Mouse (Mus musculus) sigmoid colon, adult 10 weeks (tissue): ENCODE results near the gene Tespa1. TPM values are rescaled to one million over a fixed set of nuclear protein-coding genes. Genes with fewer than 3 reads are reported as not detected.

Source experiments
- polyA plus RNA-seq: library from polyadenylated mRNA; stranded (reverse); fragments of 350-450 nt; fragmentation: Illumina TruSeq; extraction: RNeasy Lipid Tissue Mini Kit (QIAGEN cat#74804); gene quantifications from one replicate; pipeline ENCODE4 v1.2.3, GENCODE M21; 2014; ENCODE audit warnings: low read depth, low replicate concordance

Tespa1 gene
- polyA plus RNA-seq, result 3.0 TPM

DNA sequence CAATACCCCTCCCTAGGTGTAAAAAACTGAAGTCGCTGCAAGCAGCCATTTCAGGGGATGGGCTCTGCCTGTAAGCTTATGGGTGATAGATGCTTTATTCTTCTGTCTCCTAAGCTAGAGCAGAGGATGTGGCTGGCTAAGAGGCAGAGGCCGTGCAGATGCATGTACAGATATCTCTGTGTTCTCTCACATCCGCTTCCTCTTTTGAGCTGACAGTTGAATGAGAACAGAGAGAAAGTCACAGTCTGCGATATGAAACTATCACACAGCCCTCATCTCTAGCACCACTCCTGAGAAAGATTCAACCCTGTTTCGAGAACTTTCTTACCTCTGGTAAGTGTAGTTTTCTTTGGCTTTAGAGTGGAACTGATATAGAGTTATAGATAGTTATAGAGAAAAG lies at the start of gene Tespa1:
Tespa1 (plus strand) TSS at position 234 of the 400 bp plus-strand sequence.

DNA sequence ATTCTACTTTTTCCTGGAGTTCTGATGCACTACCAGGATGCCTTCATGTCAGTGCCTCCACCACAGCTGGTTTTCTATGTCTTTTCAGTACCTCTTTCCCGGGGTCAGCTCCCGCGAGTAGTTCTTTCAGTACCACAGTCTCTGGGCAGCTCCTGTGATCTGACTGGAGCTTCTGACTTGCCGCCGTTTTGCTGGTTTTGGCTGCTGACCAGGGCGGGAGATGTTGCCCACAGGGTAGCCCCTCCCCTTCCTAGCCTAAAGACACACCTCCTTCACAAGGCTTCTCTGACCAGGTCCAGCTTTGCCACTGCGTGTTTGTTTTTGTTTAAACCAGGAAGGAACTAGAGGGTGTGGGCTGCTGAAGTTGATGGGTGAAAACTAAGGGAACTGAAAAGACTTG lies 42.6 kb upstream of the Tespa1 start, which contains the start of gene Neurod4:
Neurod4 (minus strand) TSS at position 175 of the 400 bp plus-strand sequence.

DNA sequence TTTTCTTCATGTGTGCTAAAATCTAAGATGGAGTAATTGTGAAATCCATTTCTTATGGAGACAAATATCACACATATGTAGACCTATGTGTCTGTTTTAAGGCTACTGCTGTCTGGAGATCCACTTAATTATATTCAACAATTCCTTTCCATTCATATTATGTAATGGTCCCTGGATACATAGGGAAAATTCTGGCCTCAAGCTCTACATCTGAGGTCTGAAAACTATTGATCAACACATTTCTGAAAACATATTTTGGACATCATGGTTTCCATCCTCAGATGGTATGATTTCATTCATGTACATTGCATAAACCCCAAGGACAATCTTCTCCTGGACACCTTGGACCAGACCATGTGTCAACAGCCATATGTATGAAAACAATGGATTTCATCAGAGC lies 71.6 kb downstream of the Tespa1 start, which contains the start of gene Vmn2r84:
Vmn2r84 (minus strand) TSS at position 101 of the 400 bp plus-strand sequence.

Other genes with a start within 250 kb of the Tespa1 start
- gene Olfr823, start 207.5 kb upstream of the Tespa1 start, polyA plus RNA-seq, result not detected
- gene Olfr824, start 192.9 kb upstream of the Tespa1 start, polyA plus RNA-seq, result not detected
- gene Olfr825, start 156.1 kb upstream of the Tespa1 start, polyA plus RNA-seq, result not detected
- gene Olfr826, start 138.7 kb upstream of the Tespa1 start, polyA plus RNA-seq, result not detected
- not detected for gene Olfr827, start 108.5 kb upstream of the Tespa1 start, polyA plus RNA-seq
- gene Neurod4, start 42.6 kb upstream of the Tespa1 start, polyA plus RNA-seq, result not detected
- gene Vmn2r84, start 71.5 kb downstream of the Tespa1 start, polyA plus RNA-seq, result not detected
- not detected for gene Vmn2r85, start 106.8 kb downstream of the Tespa1 start, polyA plus RNA-seq
- not detected for gene Vmn2r86, start 133.2 kb downstream of the Tespa1 start, polyA plus RNA-seq
- not detected for gene Vmn2r87, start 174.5 kb downstream of the Tespa1 start, polyA plus RNA-seq